Mouse (Mus musculus): ENCODE measurements around the gene Mydgf.

- TF ChIP-seq USF1 (IDR thresholded peaks at IDR 0.05; ENCODE audit: low read depth) (no peak), MYOG (IDR thresholded peaks at IDR 0.05; ENCODE audit: control insufficient read depth in 1 of 3, insufficient read depth in 1 of 3, insufficient read length in 2 of 3, low read depth in 2 of 3) (no peak), SRF (IDR thresholded peaks at IDR 0.05; ENCODE audit: control insufficient read depth, insufficient read length, low read depth) (no peak), E2F4 (IDR thresholded peaks at IDR 0.05; ENCODE audit: insufficient read depth) (no peak), POLR2A (IDR thresholded peaks at IDR 0.05; ENCODE audit: insufficient read length, low read depth) (no peak), REST (IDR thresholded peaks at IDR 0.05; ENCODE audit: insufficient read depth, insufficient read length) (no peak)
Measured at GRCm38 (mm10) chr17:56196860-56197259, 13.1 kb upstream of the Mydgf start.
